Mouse (Mus musculus) thymus, postnatal 10 days (tissue): Measurements from ENCODE around the gene Dach1.

ENCODE experiments used
- DNase-seq, 2 experiments: peaks; one replicate each; pipeline ENCODE4 v3.0.0; 2021; ENCODE audit warnings: low spot score in 2 of 2

Gene Dach1

GRCm38 (mm10) chr14:98037175-98037574, 132.4 kb downstream of the Dach1 start:
- no peak for DNase-seq

DNA sequence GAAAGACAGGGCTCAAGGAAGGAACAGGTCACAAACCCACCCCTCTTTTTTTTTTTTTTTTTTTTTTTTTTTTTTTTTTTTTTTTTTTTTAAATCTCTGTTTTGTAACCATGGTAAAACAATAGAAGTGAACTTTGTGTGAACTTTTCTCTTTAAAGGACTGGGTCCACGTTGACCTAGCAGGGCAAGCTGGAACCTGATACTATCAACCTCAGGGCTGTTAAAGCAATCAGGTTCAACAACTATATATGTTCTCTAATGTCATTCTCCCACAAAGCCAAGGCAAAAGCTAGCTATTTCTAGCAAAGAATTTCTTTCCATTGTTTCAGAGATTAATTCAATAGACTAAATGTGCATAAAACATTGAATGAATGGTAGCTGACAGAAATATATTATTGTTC, 134.3 kb downstream of the Dach1 start:
- DNase-seq: no peak

DNA sequence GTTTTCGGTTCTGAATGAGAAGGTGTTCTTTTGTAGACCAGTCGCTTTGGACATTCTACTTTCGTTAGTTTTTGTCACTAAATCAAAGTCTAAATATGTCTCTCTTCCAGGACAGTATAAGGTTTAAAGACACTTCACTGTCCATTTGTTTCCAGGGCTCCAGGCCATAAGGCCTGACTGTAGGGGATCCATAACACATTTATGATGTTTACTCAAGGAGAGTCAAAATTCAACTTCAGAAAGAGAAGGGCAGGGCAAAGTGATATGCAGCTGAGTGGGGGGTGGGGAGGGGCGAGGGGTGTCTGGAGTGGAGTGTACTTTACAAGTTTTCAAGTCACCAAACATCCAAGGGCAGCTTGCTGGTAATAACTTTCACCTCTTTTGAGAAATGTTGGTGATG, 146.0 kb downstream of the Dach1 start:
- DNase-seq: no peak

- no peak for DNase-seq
Observed at GRCm38 (mm10) chr14:98014053-98014452, 155.5 kb downstream of the Dach1 start.

- no peak for DNase-seq
Observed at GRCm38 (mm10) chr14:98008501-98008900, 161.1 kb downstream of the Dach1 start.

GRCm38 (mm10) chr14:98002021-98002680, 167.4 kb downstream of the Dach1 start:
- DNase-seq: no peak

- no peak for DNase-seq
Observed at GRCm38 (mm10) chr14:97998584-97998983, 171.0 kb downstream of the Dach1 start.

DNA sequence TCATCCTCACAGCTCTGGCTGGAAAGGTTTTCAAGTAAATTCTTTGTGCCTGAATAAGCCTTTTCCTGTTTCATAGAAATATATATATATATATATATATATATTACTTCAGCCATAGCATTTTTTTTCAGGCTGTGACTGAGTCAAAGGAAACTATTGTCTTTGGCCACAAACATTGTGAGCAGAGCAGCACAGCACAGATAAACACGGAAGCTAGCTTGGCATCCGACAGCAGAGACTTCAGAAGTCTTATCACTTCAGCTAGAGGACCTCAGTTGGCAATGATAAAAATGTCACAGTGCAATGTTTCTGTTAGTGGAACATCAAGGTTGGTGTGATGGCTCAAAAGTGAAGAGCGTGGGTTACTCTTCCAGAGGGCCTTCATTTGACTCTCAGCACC, 186.3 kb downstream of the Dach1 start:
- no peak for DNase-seq

DNA sequence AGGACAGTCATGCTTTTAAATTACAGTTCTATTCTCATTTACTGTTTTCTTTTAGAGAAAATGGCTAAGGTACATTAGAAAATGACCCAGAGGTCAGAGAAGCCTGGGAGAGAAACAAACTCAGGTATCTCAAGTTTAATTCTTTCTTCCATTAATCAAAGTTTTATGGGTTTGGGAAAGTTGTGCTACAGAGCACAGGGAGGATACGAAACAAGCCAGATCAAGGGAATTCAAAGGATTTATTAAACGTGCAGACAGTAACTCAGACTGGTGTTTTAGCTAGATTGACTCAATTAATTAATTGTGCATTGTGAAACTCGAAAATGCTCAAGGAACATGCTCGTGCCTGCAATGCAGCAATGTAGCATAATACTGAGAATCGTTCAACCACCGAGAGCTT, 186.9 kb downstream of the Dach1 start:
- no peak for DNase-seq

DNA sequence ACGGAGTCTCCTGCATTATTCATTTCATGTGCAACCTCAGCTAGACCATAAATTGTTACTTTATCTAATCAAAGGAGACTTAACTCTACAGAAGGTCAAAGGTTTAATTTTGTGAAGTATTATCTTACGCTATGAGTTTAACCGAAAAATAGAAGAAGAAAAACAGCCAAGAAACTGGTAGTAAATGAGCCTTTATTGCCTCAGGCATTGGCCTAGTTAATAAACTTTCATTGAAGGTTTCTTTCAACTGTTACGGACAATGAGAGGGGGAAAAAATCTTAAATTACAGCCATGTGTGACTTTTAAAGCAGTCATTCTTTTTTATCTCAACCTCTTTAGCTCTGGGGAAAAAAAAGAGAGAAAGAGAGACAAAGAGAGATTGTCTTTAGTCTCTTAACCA, 188.7 kb downstream of the Dach1 start:
- DNase-seq: no peak

DNA sequence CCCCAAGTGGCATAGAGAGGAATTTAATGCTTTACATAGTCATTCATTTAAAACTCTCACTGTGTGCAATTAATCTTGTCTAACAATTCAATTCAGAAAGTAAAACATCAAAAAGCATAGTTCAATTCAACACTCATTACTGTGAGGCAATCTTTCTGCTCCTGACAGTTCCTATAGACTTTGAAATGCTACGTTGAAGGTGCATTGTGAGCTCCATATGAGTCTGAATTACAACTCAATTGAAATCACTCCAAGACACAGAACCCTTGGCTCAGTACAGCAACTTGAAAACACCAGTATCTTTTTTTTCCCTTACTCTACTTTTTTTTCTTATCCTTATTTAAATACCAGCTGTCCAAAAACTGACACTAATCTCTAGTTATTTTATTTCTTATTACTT, 193.5 kb downstream of the Dach1 start:
- DNase-seq: no peak

DNA sequence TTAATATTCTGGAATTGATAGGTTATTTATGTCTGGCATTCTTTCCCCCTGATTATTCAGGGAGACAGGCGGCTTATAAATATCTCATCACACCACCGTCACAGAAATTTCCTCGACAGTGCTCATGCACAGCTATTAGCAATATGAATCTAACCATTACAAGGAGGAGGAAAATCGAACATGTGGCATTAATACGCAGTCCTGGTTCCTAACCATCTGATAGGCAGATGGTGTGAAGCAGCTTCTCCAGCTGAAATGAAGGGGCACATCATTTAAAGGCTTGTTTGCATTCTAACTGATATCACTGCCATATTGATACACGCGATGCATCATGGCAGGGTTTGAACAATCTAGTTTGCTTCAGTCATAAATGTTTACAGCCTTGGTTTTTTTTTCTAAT, 194.1 kb downstream of the Dach1 start:
- no peak for DNase-seq

GRCm38 (mm10) chr14:97964543-97965069, 205.0 kb downstream of the Dach1 start:
- no peak for DNase-seq

DNA sequence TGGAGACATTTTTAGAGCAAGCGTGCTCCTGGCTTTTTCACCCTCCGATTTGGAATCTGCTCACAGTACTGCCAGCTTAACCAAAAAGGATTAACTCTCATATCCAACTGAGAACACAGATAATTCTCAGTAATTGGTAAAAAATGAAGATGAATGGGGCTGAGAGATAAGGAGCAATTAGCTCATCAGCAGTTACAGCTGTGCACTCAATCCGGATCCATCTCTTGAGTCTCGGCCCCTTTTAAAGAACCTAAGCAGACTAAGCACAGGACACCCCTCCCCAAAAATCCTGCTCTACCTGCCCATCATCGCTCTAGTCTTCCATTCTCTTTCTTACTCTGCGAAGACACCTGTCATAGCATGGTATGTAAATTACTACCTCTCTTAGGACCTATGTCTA, 205.9 kb downstream of the Dach1 start:
- DNase-seq: no peak

DNA sequence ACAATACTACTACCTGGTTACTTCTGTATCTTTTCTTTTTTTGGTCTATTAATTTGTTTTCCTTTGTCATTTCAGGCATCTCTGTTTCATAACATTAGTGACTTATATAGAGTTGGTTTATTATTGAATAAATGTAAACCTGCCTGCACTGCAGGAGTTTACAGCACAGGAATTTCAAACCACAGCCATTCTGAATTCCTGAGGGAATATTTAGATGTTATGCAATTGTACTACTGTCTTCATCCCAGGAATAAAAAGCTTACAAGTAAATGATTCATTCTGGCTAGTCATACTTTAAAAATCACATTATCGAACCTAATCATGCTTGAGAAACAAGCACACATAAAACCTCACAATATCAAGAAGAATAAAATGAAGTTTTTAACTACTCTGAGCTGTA, 213.2 kb downstream of the Dach1 start:
- no peak for DNase-seq

GRCm38 (mm10) chr14:97945471-97945870, 224.1 kb downstream of the Dach1 start:
- no peak for DNase-seq

DNA sequence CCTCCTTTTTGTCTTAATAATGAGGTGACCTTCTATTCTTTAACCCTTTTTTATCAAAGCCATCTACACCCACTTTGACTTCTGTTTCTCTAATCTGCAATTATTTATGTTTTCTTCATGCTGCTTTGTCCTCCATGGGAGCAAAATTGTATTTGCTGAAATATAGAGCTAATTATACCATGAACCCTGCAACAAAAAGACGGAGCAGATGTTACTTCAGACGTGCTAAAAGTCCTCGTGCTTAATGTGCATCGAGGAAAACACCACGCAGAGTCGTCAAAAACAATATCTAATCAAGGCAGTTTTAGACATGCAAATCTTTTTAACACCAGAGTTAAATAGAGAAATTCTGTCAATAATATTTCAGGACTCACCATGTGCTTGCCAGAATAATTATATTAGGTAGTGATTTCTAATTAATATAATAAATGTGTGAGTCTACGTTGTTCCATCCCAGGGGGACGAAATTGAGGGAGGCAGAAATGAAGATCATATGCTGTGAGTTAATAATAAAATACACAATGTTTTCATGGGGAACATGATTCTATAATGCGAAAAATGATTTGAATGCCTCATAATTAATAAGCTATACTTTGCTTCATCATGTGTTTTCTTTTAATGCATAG, 224.8 kb downstream of the Dach1 start:
- DNase-seq: no peak

DNA sequence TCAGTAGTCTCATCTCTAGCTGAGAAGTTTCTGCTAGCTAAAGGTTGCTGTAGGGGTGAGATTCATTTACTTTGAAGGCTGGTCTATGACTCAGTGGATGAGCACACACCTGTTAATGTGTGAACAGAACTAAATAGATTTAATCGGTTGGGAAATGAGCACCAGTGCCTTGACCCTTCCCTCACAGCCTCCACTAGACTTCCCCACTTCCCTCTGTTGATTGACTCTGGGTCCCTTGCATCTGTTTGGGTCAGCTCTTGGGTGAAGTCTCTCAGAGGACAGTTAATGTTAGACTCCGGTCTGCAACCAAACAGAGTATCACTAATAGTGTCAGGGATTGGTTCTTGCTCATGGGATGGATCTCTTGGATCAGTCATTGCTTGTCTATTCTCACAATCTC, 227.2 kb downstream of the Dach1 start:
- no peak for DNase-seq

GRCm38 (mm10) chr14:97896622-97897021, 272.9 kb downstream of the Dach1 start:
- no peak for DNase-seq

- no peak for DNase-seq
Observed at GRCm38 (mm10) chr14:97881976-97882375, 287.6 kb downstream of the Dach1 start.

DNA sequence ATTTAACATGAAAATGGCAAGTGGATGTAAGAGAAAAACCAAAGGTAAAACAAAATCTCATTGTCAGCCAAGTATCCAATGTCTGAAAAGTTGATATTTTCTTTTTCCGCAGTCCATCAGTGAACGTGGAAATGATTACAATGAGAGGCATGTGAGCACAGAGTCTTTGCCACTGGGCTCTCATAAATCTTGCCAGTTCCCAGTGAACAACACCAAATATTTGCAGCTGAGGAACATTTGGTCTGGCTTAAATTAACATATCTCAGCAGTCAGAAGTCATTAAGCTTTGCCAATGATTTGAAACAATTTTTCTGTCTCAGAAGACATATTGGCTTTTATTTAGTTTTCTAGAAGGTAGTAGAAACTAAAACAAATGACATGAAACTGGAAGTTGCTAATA, 298.6 kb downstream of the Dach1 start:
- DNase-seq: no peak

DNA sequence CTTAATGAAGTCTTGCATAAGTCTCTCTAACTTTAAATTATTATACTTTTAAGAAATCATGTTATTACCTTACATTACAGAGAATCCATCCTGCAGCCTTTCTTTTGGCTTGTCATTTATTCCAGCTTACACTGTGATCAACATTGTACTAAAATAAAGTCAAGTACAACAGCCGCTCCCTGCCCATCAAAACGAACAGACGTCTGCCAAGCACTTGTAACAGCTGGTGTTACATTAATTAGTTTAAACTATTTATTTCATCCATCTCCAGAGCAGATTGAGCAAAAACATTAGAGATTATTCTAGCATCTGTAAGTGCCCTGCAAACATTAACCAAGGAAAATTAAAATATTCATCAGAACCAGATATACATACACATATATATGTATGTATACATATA, 311.2 kb downstream of the Dach1 start:
- DNase-seq: no peak

DNA sequence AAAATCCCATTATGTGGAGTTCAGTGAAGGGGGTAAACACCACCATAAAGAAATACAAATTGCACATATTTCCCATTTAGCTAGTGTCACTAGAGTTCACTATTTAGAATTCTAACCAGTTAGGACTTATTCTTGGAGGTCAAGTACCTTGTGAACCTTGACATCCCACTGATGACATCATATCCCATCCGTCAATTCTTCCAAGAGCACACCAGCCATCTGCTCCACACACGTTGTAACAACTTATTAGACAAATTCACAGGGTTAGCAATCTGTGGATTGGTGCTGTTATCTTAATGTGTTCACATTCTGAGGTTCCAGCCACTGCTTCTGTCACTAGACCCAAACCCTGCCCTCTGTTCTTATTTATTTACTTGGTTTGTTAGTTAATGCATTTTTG, 312.3 kb downstream of the Dach1 start:
- DNase-seq: no peak

DNA sequence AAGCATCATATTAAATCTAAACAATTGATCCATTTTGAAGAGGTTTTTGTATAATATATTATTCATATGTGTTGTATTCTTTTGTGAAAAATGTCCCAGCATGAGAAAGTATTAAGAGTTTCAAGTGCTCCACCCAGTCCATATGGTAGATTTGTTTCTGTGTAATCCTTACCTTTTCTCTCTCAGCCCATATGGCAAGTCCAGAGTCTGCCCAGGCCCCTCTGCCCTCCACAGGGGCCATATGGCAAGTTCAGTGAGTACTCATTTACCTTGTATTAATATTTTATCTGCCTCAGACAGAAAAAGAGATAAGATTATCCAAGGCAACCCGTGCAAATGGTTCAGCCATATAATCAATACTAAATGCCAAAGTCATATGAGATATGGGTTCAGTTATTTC, 314.2 kb downstream of the Dach1 start:
- no peak for DNase-seq
